Mouse (Mus musculus) small intestine, adult 2 months (tissue): Measurements from ENCODE around the gene Fcgr1. TPM values are rescaled to one million over a fixed set of nuclear protein-coding genes. Genes with fewer than 3 reads are reported as not detected.
"Not testable (repeated sequence)": the region's sequence is repeated elsewhere in the genome, so short reads cannot be mapped to it uniquely, and the experiment has no call there.

Experiments
- H3K27ac ChIP-seq: fragments of 200-500 bp; 2 replicates; pipeline ENCODE4 v1.5.1; 2012; ENCODE audit warnings: low read depth, low read length, control low read depth, inconsistent platforms; ENCODE audit not compliant: insufficient read depth
- H3K27me3 ChIP-seq: fragments of 200-500 bp; 2 replicates; pipeline ENCODE4 v1.6.1; 2012; ENCODE audit warnings: mild to moderate bottlenecking, moderate library complexity, low read length, inconsistent platforms; ENCODE audit not compliant: control insufficient read depth, insufficient read depth
- H3K36me3 ChIP-seq: fragments of 200-500 bp; 2 replicates; pipeline ENCODE4 v1.6.1; 2012; ENCODE audit warnings: mild to moderate bottlenecking, low read length, control low read depth, inconsistent platforms; ENCODE audit not compliant: control insufficient read depth, insufficient read depth
- H3K4me1 ChIP-seq: fragments of 200-500 bp; 2 replicates; pipeline ENCODE4 v1.6.1; 2012; ENCODE audit warnings: low read length, inconsistent platforms, mixed read lengths; ENCODE audit not compliant: control insufficient read depth, insufficient read depth, insufficient read length
- H3K4me3 ChIP-seq: fragments of 200-500 bp; 2 replicates; pipeline ENCODE4 v1.5.1; 2012; ENCODE audit warnings: low read depth, mild to moderate bottlenecking, control low read depth, inconsistent platforms, low read length, moderate library complexity
- CTCF ChIP-seq: fragments of 200-500 bp; IDR thresholded peaks from 2 replicates; pipeline ENCODE4 v1.5.1; 2012; ENCODE audit warnings: low read depth, mild to moderate bottlenecking, control low read depth, inconsistent platforms, low read length, moderate library complexity, mixed read lengths; ENCODE audit not compliant: insufficient replicate concordance, insufficient read length; ENCODE audit errors: extremely low read depth
- POLR2A ChIP-seq: fragments of 200-500 bp; IDR thresholded peaks from 2 replicates; pipeline ENCODE4 v1.6.1; 2012; ENCODE audit warnings: low read depth, mild to moderate bottlenecking, control low read depth, inconsistent platforms, low read length, moderate library complexity
- WGBS: fragments of 180-500 bp; shearing (Covaris S2); methylation state at CpG from one replicate; pipeline ENCODE4 v1.1.7; 2018; 5-methylcytosine and 5-hydroxymethylcytosine counted together
- polyA plus RNA-seq: library from polyadenylated mRNA; depleted of rRNA; stranded (reverse); fragments of >200 nt; gene quantifications from 2 replicates; pipeline ENCODE4 v1.2.3, GENCODE M21; 2012

Gene Fcgr1
- polyA plus RNA-seq, 1 experiment, result 1.8 TPM

GRCm38 (mm10) chr3:96269511-96270474 is 24.0 kb downstream of the Fcgr1 start, which contains the start of gene Hist2h2bb:
TSS of gene Hist2h2bb (plus strand) at chr3:96269752.
- TF ChIP-seq CTCF (no peak), POLR2A (peak; percentile 98)
- WGBS, result under 1% methylated on average over 45 of the region's 45 CpGs
- Histone ChIP-seq H3K4me3 (peak within 1 kb of the TSS; percentile 68), H3K4me1 (peaks cover 2% of the 10 kb centered on the region; the same call in 1 of the 2 replicates), H3K27ac (peak within 1 kb of the TSS; percentile 97), H3K36me3 (no peaks in the 10 kb centered on the region), H3K27me3 (no peaks in the 10 kb centered on the region)

DNA sequence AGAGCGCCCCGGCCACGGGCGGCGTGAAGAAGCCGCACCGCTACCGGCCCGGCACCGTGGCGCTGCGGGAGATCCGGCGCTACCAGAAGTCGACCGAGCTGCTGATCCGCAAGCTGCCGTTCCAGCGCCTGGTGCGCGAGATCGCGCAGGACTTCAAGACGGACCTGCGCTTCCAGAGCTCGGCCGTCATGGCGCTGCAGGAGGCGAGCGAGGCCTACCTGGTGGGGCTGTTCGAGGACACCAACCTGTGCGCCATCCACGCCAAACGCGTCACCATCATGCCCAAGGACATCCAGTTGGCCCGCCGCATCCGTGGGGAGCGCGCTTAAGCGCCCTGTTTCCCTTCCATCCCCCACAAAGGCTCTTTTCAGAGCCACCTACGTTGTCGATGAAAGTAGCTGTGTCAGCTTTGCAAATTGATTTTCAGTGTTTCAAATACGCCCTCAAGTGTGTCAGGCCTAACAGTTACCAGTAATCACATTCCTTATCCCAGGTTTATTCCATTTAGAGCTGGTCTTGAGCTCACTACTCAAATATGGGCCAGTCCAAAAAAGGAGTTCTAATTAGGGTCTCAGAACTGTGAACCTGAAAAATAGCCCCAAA is 24.9 kb downstream of the Fcgr1 start:
- Histone ChIP-seq H3K27ac (peak overlapping the region; percentile 97), H3K4me3 (peak overlapping the region; percentile 66)
- under 1% methylated on average over 18 of the region's 44 CpGs for WGBS
- not testable (repeated sequence) for H3K4me1 ChIP-seq, H3K27me3 ChIP-seq, H3K36me3 ChIP-seq

- Histone ChIP-seq H3K27me3 (no peaks in the 10 kb centered on the region), H3K36me3 (no peaks in the 10 kb centered on the region)
- 9% methylated on average over 30 of the region's 30 CpGs for WGBS
These were observed 25.6 kb downstream of the Fcgr1 start, which contains the start of gene Hist2h3b for GRCm38 (mm10) chr3:96268051-96268775. TSS of gene Hist2h3b (plus strand) at chr3:96268654.

GRCm38 (mm10) chr3:96267541-96267940 is 26.2 kb downstream of the Fcgr1 start:
- Histone ChIP-seq H3K36me3 (no peaks in the 10 kb centered on the region), H3K4me1 (peaks cover 2% of the 10 kb centered on the region; the same call in 1 of the 2 replicates), H3K27me3 (no peaks in the 10 kb centered on the region), H3K27ac (no peak overlapping the region), H3K4me3 (no peak overlapping the region)
- 65% methylated on average over 4 of the region's 4 CpGs for WGBS
- TF ChIP-seq CTCF (no peak), POLR2A (no peak)

More at GRCm38 (mm10) chr3:96268051-96268775, 25.6 kb downstream of the Fcgr1 start, which contains the start of gene Hist2h3b:
- Histone ChIP-seq H3K27ac (peak within 1 kb of the TSS; percentile 97), H3K4me3 (peak within 1 kb of the TSS; percentile 68), H3K4me1 (peaks cover 2% of the 10 kb centered on the region; the same call in 1 of the 2 replicates)
- TF ChIP-seq CTCF, result no peak
- TF ChIP-seq POLR2A, result peak; percentile 94

GRCm38 (mm10) chr3:96266132-96266710 is 27.5 kb downstream of the Fcgr1 start:
- TF ChIP-seq CTCF (no peak), POLR2A (no peak)

DNA sequence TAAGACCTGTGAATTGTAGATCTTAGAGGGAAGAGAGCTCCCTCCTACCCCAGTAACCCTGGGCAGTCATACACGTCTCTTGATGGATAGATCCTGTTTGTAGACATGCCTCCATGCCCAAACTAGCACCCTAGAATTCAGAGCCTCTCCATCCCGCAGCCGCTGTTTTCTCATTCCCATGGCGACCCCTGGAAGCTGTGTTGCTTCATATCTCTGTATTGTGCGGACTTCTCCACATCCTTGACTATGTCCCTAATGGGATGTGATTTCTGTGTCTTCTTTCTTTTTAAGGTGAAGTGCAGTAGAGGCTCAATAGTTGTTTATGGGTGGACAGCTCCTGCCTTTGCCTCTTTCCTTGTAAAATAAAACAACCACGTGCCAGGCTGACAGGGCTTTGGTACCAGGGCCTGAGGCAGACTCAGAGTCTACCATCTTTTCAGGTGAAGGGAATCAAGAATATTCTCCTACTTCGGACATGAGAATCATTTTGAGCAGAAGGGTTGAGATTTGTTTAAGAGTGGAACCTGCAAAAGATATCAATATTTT is 29.3 kb downstream of the Fcgr1 start:
- no peaks in the 10 kb centered on the region for H3K27me3 ChIP-seq
- peak overlapping the region; percentile 97; the same call in 1 of the 2 replicates for H3K27ac ChIP-seq
- WGBS, result 55% methylated on average over 7 of the region's 7 CpGs
- H3K4me1 ChIP-seq, result peaks cover 6% of the 10 kb centered on the region; the same call in 1 of the 2 replicates
- no peak overlapping the region for H3K4me3 ChIP-seq
- no peaks in the 10 kb centered on the region for H3K36me3 ChIP-seq
- TF ChIP-seq POLR2A, result no peak
- no peak for TF ChIP-seq CTCF

More at GRCm38 (mm10) chr3:96266132-96266710, 27.5 kb downstream of the Fcgr1 start:
- Histone ChIP-seq H3K27me3 (no peaks in the 10 kb centered on the region), H3K27ac (no peak overlapping the region), H3K4me1 (peaks cover 6% of the 10 kb centered on the region; the same call in 1 of the 2 replicates), H3K4me3 (no peak overlapping the region), H3K36me3 (no peaks in the 10 kb centered on the region)
- WGBS, result 81% methylated on average over 8 of the region's 8 CpGs
